In genomic region chr14:61012397-61012931, GRCm38 (mm10) we compare ENCODE assay signal across 8 mouse cellular contexts. TPM values are rescaled to one million over a fixed set of nuclear protein-coding genes. Genes with fewer than 3 reads are reported as not detected.
A peak's percentile ranks its signal among the peaks of the same experiment; 100 is the strongest.
DNase-seq lines count a peak whose midpoint lies in the region; ATAC-seq and TF ChIP-seq lines count a peak whose summit lies in the region.

No protein-coding gene starts in this region.

- no peak overlapping the region for H3K9ac ChIP-seq in liver, postnatal 0 days (replicated peaks)

- no peaks in the 10 kb centered on the region for H3K9me3 ChIP-seq in liver, postnatal 0 days (ENCODE audit: low read length)

- no peak overlapping the region for H3K27ac ChIP-seq in liver, postnatal 0 days (ENCODE audit: low read depth)

- TF ChIP-seq EP300 in liver, postnatal 0 days (IDR thresholded peaks at IDR 0.05; ENCODE audit: low read depth), result no peak

- H3K4me1 ChIP-seq in liver, postnatal 0 days (ENCODE audit: insufficient read depth), result peaks cover 5% of the 10 kb centered on the region; the same call in 1 of the 2 replicates

- peak; percentile 15 to 33 for DNase-seq in B cell, adult 2 months
- DNase-seq in adrenal gland, adult 2 months, result peak; percentile 91
- peak; percentile 59 for DNase-seq in fat pad, adult 2 months (ENCODE audit: extremely low read depth, low read depth, low spot score)
- peak; percentile 40 to 61 for DNase-seq in heart, postnatal 14 days
- DNase-seq in layer of hippocampus, adult 18-20 months (ENCODE audit: low spot score in 2 of 2), result peak; percentile 45 to 63
- DNase-seq in liver, postnatal 0 days, result peak; percentile 28
- DNase-seq in ovary, postnatal 10 days (ENCODE audit: low spot score), result peak; percentile 57
- peak; percentile 40 for DNase-seq in urinary bladder, adult 2 months (ENCODE audit: low spot score)

- no peak for ATAC-seq in liver, postnatal 0 days

- WGBS in liver, postnatal 0 days (ENCODE audit: insufficient replicate concordance), result 8% methylated on average over 17 of the region's 17 CpGs

- no peaks in the 10 kb centered on the region for H3K27me3 ChIP-seq in liver, postnatal 0 days (ENCODE audit: insufficient read depth, low read length)

- no peak for TF ChIP-seq CTCF in liver, postnatal 0 days (IDR thresholded peaks at IDR 0.05; ENCODE audit: low read depth)

- intact Hi-C loops in heart, postnatal 14 days (cut with DNase I), result no loop called here

- H3K4me3 ChIP-seq in liver, postnatal 0 days (ENCODE audit: low read depth, low read length), result no peak overlapping the region

- peak overlapping the region; percentile 54 for H3K4me2 ChIP-seq in liver, postnatal 0 days (ENCODE audit: low read depth, low read length)

- H3K36me3 ChIP-seq in liver, postnatal 0 days (replicated peaks; ENCODE audit: insufficient read depth, low read length), result no peaks in the 10 kb centered on the region

RNA-seq across cellular contexts. Expression of gene Tnfrsf19, which starts 33.8 kb away (rescaled TPM):
- total RNA-seq in adrenal gland, adult 2 months (2021), result 10 to 100 TPM; 47.1 to 49.7 TPM
- 97.1 and 167 TPM in 2 replicates for polyA plus RNA-seq in adrenal gland, adult 2 months (2012; rRNA removed)
- total RNA-seq in heart, postnatal 14 days (2021), result 1 to 10 TPM; 2.2 to 3.2 TPM
- 10 to 100 TPM; 44.2 to 48.9 TPM for total RNA-seq in layer of hippocampus, adult 18-20 months (2021)
- polyA plus RNA-seq in liver, postnatal 0 days (2015; fragmentation: Nextera tagmentation; extraction: Ambion mirVana), result 2.4 and 2.5 TPM in 2 replicates
- polyA plus RNA-seq in urinary bladder, adult 2 months (2012; rRNA removed), result 36.9 and 45.7 TPM in 2 replicates

Comparison
In these comparisons a context has a peak if more than half of its experiments do, and no peak if none do; other contexts are left out.
1. DNase-seq: peak in every context shown above with its lines; median percentile 91 in adrenal gland, adult 2 months; 59 in fat pad, adult 2 months; 57 in ovary, postnatal 10 days; 54 in layer of hippocampus, adult 18-20 months; 50 in heart, postnatal 14 days; 40 in urinary bladder, adult 2 months; 28 in liver, postnatal 0 days; 24 in B cell, adult 2 months.
2. RNA of gene Tnfrsf19, which starts 33.8 kb away (total RNA-seq): 47.1 to 49.7 TPM in adrenal gland, adult 2 months and 44.2 to 48.9 TPM in layer of hippocampus, adult 18-20 months; 2.2 to 3.2 TPM in heart, postnatal 14 days; every median in the first group is over 10 times any median in the second.